Mouse (Mus musculus) heart, embryonic 13.5 days (tissue): Measurements from ENCODE around the gene Tuba3b. TPM values are rescaled to one million over a fixed set of nuclear protein-coding genes. Genes with fewer than 3 reads are reported as not detected.

ENCODE experiments used
- ATAC-seq: fragments of 200-750 bp; cut with Nextera tagmentation; 2 replicates; pipeline ENCODE4 v1.8.0; 2017; ENCODE audit warnings: moderate TSS enrichment; ENCODE audit not compliant: insufficient number of reproducible peaks, low FRiP score, low TSS enrichment; ENCODE audit errors: extremely low read depth
- H3K27ac ChIP-seq: fragments of 300-500 bp; sonication (generic); replicated peaks from 2 replicates; pipeline ENCODE4 v1.5.1; 2015; ENCODE audit warnings: moderate library complexity, mild to moderate bottlenecking, inconsistent platforms
- H3K27me3 ChIP-seq: fragments of 300-500 bp; sonication (generic); replicated peaks from 2 replicates; pipeline ENCODE4 v1.6.1; 2015; ENCODE audit warnings: mild to moderate bottlenecking, inconsistent platforms
- H3K36me3 ChIP-seq: fragments of 300-500 bp; sonication (generic); 2 replicates; pipeline ENCODE4 v1.6.1; 2015; ENCODE audit warnings: mild to moderate bottlenecking, inconsistent platforms
- H3K4me1 ChIP-seq: fragments of 300-500 bp; sonication (generic); 2 replicates; pipeline ENCODE4 v1.6.1; 2015; ENCODE audit warnings: inconsistent platforms
- H3K4me2 ChIP-seq: fragments of 300-500 bp; sonication (generic); 2 replicates; pipeline ENCODE4 v1.6.1; 2015; ENCODE audit warnings: inconsistent platforms, mild to moderate bottlenecking, moderate library complexity
- H3K4me3 ChIP-seq: fragments of 300-500 bp; sonication (generic); 2 replicates; pipeline ENCODE4 v1.5.1; 2015; ENCODE audit warnings: moderate library complexity, mild to moderate bottlenecking, inconsistent platforms
- H3K9ac ChIP-seq: fragments of 300-500 bp; sonication (generic); 2 replicates; pipeline ENCODE4 v1.6.1; 2015; ENCODE audit warnings: inconsistent platforms, mild to moderate bottlenecking, moderate library complexity
- H3K9me3 ChIP-seq: fragments of 300-500 bp; sonication (generic); 2 replicates; pipeline ENCODE4 v1.6.1; 2016; ENCODE audit warnings: inconsistent platforms
- WGBS: fragments of 180-500 bp; shearing (Covaris S2); methylation state at CpG from one replicate; pipeline ENCODE4 v1.1.7; 2015; ENCODE audit warnings: mixed read lengths; 5-methylcytosine and 5-hydroxymethylcytosine counted together
- polyA plus RNA-seq: library from polyadenylated mRNA; unstranded; fragments of >200 nt; fragmentation: Nextera tagmentation; extraction: Ambion mirVana; gene quantifications from 2 replicates; pipeline ENCODE4 v1.2.1, GENCODE M21; 2015

The Tuba3b gene
- polyA plus RNA-seq: 0.10 TPM in 1 of 2 replicates, not detected in the other

GRCm38 (mm10) chr6:145615666-145616210, at the start of gene Tuba3b:
Gene Tuba3b (plus strand): TSS chr6:145615757.
- H3K27ac ChIP-seq: no peak within 1 kb of the TSS
- H3K36me3 ChIP-seq: no peaks in the 10 kb centered on the region
- ATAC-seq: no peak
- H3K4me3 ChIP-seq: no peak within 1 kb of the TSS
- no peak within 1 kb of the TSS for H3K4me2 ChIP-seq
- H3K4me1 ChIP-seq: peaks cover 11% of the 10 kb centered on the region
- no peaks in the 10 kb centered on the region for H3K27me3 ChIP-seq
- H3K9ac ChIP-seq: no peak within 1 kb of the TSS
- WGBS: 93% methylated on average over 31 of the region's 31 CpGs
- H3K9me3 ChIP-seq: no peaks in the 10 kb centered on the region

GRCm38 (mm10) chr6:145567296-145567695, 48.3 kb upstream of the Tuba3b start:
- peaks cover 12% of the 10 kb centered on the region for H3K4me1 ChIP-seq
- 28% methylated on average over 8 of the region's 8 CpGs for WGBS
- H3K9ac ChIP-seq: no peak overlapping the region
- no peaks in the 10 kb centered on the region for H3K9me3 ChIP-seq
- no peak overlapping the region for H3K4me3 ChIP-seq
- H3K27ac ChIP-seq: no peak overlapping the region
- H3K4me2 ChIP-seq: no peak overlapping the region
- H3K36me3 ChIP-seq: no peaks in the 10 kb centered on the region
- ATAC-seq: no peak
- no peaks in the 10 kb centered on the region for H3K27me3 ChIP-seq

DNA sequence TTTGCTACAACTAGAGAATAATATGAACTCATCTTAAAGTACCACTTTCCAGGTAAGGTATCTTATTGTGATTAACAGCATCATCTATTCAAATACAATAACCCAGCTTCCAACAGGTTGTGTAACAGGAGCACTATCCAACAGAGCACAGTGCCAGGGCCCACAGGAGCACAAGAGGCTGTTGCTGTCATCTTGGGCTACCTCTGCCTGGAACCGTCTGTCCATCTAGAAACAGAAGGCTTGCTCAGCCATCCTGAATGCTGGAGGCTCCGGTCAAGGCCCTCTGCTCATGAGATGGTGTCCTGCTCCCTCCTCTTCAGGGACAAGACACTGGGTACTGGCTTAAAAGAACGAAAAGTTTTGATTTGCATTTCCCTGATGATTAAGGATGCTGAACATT, 47.7 kb upstream of the Tuba3b start:
- 83% methylated on average over 3 of the region's 3 CpGs for WGBS
- Histone ChIP-seq H3K4me3 (no peak overlapping the region), H3K9me3 (no peaks in the 10 kb centered on the region), H3K27ac (no peak overlapping the region), H3K36me3 (no peaks in the 10 kb centered on the region), H3K4me2 (no peak overlapping the region), H3K27me3 (no peaks in the 10 kb centered on the region), H3K4me1 (peaks cover 11% of the 10 kb centered on the region), H3K9ac (no peak overlapping the region)
- ATAC-seq: no peak

- no peak overlapping the region for H3K4me2 ChIP-seq
- peaks cover 7% of the 10 kb centered on the region for H3K4me1 ChIP-seq
- no peak for ATAC-seq
- 77% methylated on average over 3 of the region's 3 CpGs for whole genome bisulfite sequencing
- H3K36me3 ChIP-seq: no peaks in the 10 kb centered on the region
- no peaks in the 10 kb centered on the region for H3K27me3 ChIP-seq
- H3K9me3 ChIP-seq: no peaks in the 10 kb centered on the region
- H3K4me3 ChIP-seq: no peak overlapping the region
- H3K27ac ChIP-seq: 0 out of 2 replicates have a peak overlapping the region, but pooled peaks have one; percentile 20
- H3K9ac ChIP-seq: no peak overlapping the region
Observed at GRCm38 (mm10) chr6:145568701-145569100, 46.9 kb upstream of the Tuba3b start.

DNA sequence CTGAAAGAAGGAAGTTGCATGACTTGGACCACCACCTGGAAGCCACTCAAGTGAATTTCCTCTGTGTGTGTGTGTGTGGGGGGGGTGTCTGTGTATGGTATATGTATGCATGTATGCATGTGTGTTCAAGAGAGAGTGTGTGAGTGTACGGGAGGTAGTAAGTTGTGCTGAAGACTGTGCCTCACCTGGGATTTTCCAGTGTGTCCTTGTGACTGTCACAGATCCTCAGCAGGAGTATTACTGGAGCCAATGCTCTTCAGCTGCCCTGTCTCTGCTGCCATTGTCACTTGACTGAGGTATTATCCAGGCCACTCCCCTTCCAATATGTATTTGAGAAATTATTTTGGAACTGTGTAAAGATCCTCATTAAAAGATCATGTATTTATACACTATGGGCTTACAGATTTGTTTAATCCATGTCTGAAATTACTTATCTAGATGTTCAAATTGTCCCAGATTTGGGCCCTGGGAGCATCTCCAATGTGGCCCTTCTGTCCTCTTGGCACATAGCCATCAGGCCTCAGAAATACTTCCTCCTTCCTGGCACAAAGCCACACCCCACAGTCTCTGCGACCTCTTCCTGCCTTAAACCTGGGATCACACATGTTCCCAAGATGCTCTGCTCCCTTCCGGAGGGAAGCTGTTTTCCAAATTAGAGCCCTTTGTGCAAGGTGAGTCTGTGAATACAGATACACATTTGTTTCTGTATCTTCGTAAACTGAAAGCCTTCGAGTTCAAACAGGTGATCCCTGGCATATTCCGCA, 42.1 kb upstream of the Tuba3b start:
- no peak for ATAC-seq
- WGBS: 76% methylated on average over 6 of the region's 6 CpGs
- no peaks in the 10 kb centered on the region for H3K27me3 ChIP-seq
- H3K9me3 ChIP-seq: no peaks in the 10 kb centered on the region
- H3K4me3 ChIP-seq: no peak overlapping the region
- no peaks in the 10 kb centered on the region for H3K36me3 ChIP-seq
- H3K27ac ChIP-seq: no peak overlapping the region
- no peak overlapping the region for H3K4me2 ChIP-seq
- H3K4me1 ChIP-seq: peaks cover 6% of the 10 kb centered on the region
- H3K9ac ChIP-seq: no peak overlapping the region

DNA sequence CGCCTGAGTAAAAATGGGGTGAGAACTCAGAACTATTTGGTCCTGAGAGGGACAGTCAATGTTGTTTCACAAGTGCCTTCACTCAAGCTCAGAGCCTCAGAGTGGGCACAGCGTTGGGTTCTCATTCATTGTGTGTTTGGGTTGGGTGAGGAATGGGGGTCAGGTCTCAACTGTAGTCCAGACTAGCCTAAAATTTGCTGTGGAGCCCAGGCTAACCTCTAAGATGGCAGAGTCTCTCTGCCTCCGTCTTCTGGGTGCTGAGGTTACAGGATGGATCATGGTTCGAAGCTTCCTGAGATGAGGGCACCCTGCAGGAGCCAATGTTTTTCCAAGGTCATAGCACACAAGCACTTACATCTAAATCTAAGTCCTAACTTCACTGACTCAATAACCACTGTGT, 38.8 kb upstream of the Tuba3b start:
- no peak overlapping the region for H3K4me2 ChIP-seq
- no peak overlapping the region for H3K27ac ChIP-seq
- peaks cover 21% of the 10 kb centered on the region for H3K4me1 ChIP-seq
- H3K9me3 ChIP-seq: no peaks in the 10 kb centered on the region
- no peak for ATAC-seq
- no peaks in the 10 kb centered on the region for H3K36me3 ChIP-seq
- no peak overlapping the region for H3K9ac ChIP-seq
- 82% methylated on average over 4 of the region's 4 CpGs for WGBS
- no peaks in the 10 kb centered on the region for H3K27me3 ChIP-seq
- H3K4me3 ChIP-seq: no peak overlapping the region

DNA sequence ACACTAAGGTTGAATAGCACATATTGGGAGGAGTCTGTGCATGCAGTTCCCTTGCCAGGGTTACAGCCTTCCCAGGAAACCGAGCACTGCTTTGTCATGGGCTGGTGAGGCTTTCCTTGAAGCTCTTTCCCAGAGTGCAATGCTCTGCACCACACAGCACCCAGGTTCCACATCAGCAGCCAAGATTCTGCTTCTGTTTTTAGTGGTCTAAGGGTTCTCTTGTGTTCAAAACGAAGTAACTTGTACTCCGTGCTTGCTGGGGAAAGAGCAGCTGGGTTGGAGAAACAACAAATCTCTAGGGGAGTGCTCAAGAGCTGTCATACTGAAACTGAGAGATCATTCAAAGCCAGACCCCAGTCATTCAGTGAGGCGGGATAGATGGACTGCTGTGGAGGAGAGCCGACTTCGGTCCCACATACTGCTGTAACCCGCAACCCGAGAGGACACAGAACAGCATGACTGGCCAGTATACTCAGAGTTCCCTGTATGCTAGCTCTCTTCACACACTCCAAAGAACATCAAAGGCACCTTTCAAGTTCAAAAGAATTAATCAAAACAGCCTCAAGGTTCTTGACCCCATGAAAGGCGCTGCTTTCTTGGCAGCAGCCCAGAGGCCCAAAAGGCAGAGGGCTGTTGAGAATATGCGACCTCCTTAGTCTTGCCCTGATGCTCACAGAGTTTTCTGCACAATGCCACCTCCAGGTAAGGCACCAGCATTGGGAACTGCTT, 36.9 kb upstream of the Tuba3b start:
- no peak overlapping the region; the same call in 1 of the 2 replicates for H3K27ac ChIP-seq
- H3K4me2 ChIP-seq: no peak overlapping the region
- ATAC-seq: no peak
- no peaks in the 10 kb centered on the region for H3K27me3 ChIP-seq
- H3K4me1 ChIP-seq: peaks cover 27% of the 10 kb centered on the region
- H3K4me3 ChIP-seq: no peak overlapping the region
- H3K9me3 ChIP-seq: no peaks in the 10 kb centered on the region
- WGBS: 38% methylated on average over 10 of the region's 10 CpGs
- H3K36me3 ChIP-seq: no peaks in the 10 kb centered on the region
- peak overlapping the region; percentile 45; the same call in 1 of the 2 replicates for H3K9ac ChIP-seq

DNA sequence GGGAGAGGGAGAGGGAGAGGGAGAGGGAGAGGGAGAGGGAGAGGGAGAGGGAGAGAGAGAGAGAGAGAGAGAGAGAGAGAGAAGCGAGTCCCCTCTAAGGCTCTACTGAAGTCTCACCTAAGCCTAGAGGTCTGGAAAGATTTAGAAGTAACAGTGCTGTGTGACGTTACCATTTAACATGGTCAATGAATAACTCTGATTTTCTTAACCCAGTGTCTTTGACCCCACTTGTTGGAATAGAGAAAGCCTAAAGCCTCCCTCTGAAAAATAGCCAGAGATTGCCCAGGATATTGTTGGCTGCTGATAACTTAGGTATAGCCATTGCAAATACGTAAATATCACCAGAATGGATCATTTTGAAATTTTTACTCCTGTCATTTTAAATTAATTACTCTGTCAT, 35.8 kb upstream of the Tuba3b start:
- no peak overlapping the region for H3K4me3 ChIP-seq
- no peak overlapping the region for H3K27ac ChIP-seq
- no peaks in the 10 kb centered on the region for H3K9me3 ChIP-seq
- H3K4me1 ChIP-seq: peaks cover 27% of the 10 kb centered on the region
- WGBS: 74% methylated on average over 3 of the region's 3 CpGs
- no peak overlapping the region for H3K4me2 ChIP-seq
- H3K36me3 ChIP-seq: no peaks in the 10 kb centered on the region
- H3K27me3 ChIP-seq: no peaks in the 10 kb centered on the region
- no peak overlapping the region for H3K9ac ChIP-seq
- ATAC-seq: no peak

- peaks cover 35% of the 10 kb centered on the region for H3K4me1 ChIP-seq
- no peaks in the 10 kb centered on the region for H3K9me3 ChIP-seq
- 34% methylated on average over 10 of the region's 10 CpGs for WGBS
- H3K4me3 ChIP-seq: no peak overlapping the region
- no peak for ATAC-seq
- H3K4me2 ChIP-seq: peak overlapping the region; percentile 41
- no peaks in the 10 kb centered on the region for H3K36me3 ChIP-seq
- no peaks in the 10 kb centered on the region for H3K27me3 ChIP-seq
- 0 out of 2 replicates have a peak overlapping the region, but pooled peaks have one; percentile 0 for H3K27ac ChIP-seq
- peak overlapping the region; percentile 1; the same call in 1 of the 2 replicates for H3K9ac ChIP-seq
Observed at GRCm38 (mm10) chr6:145581366-145582170, 34.0 kb upstream of the Tuba3b start.

GRCm38 (mm10) chr6:145585052-145585973, 30.2 kb upstream of the Tuba3b start:
- no peaks in the 10 kb centered on the region for H3K9me3 ChIP-seq
- 62% methylated on average over 21 of the region's 21 CpGs for WGBS
- no peaks in the 10 kb centered on the region for H3K36me3 ChIP-seq
- H3K27me3 ChIP-seq: no peaks in the 10 kb centered on the region
- no peak overlapping the region for H3K4me3 ChIP-seq
- H3K27ac ChIP-seq: no peak overlapping the region
- no peak overlapping the region for H3K9ac ChIP-seq
- H3K4me2 ChIP-seq: 0 out of 2 replicates have a peak overlapping the region, but pooled peaks have one; percentile 29
- peaks cover 20% of the 10 kb centered on the region for H3K4me1 ChIP-seq
- ATAC-seq: no peak
